In genomic region chr6:99013119-99013865, GRCm38 (mm10) we compare ENCODE assay signal across 9 mouse cellular contexts.
A peak's percentile ranks its signal among the peaks of the same experiment; 100 is the strongest.
DNase-seq lines count a peak whose midpoint lies in the region; ATAC-seq lines count a peak whose summit lies in the region.
"Had no signal": no experiment of that assay in that cellular context is flagged by ENCODE, and none has a peak within 500 bp of the region (broad histone marks: within the 10 kb centered on the region; RNA-seq: fewer than 3 reads in every experiment).

No protein-coding gene starts in this region.

- no peak overlapping the region for H3K4me3 ChIP-seq in limb, embryonic 13.5 days
- H3K4me3 ChIP-seq in limb, embryonic 10.5 days = no peak overlapping the region
- H3K4me3 ChIP-seq in hindbrain, embryonic 14.5 days (replicated peaks; ENCODE audit: low read length) = no peak overlapping the region
- no peak overlapping the region for H3K4me3 ChIP-seq in neural tube, embryonic 14.5 days (ENCODE audit: low read depth, low read length)
- H3K4me3 ChIP-seq: heart, embryonic 15.5 days had no signal

- H3K4me1 ChIP-seq in limb, embryonic 13.5 days = peaks cover 30% of the 10 kb centered on the region
- peaks cover 68% of the 10 kb centered on the region for H3K4me1 ChIP-seq in limb, embryonic 10.5 days
- H3K4me1 ChIP-seq in hindbrain, embryonic 14.5 days (replicated peaks; ENCODE audit: control insufficient read depth, insufficient read depth, low read length) = peaks cover 32% of the 10 kb centered on the region
- H3K4me1 ChIP-seq in neural tube, embryonic 14.5 days (ENCODE audit: control insufficient read depth, insufficient read depth, low read length) = peaks cover 27% of the 10 kb centered on the region

- WGBS in limb, embryonic 13.5 days = 34% methylated on average over 14 of the region's 14 CpGs
- WGBS in limb, embryonic 10.5 days = 18% methylated on average over 14 of the region's 14 CpGs
- WGBS in hindbrain, embryonic 14.5 days = 10% methylated on average over 14 of the region's 14 CpGs
- WGBS in neural tube, embryonic 14.5 days = 10% methylated on average over 14 of the region's 14 CpGs

- 0 out of 2 replicates have a peak overlapping the region, but pooled peaks have one; percentile 11 for H3K27ac ChIP-seq in limb, embryonic 13.5 days
- H3K27ac ChIP-seq in limb, embryonic 10.5 days = no peak overlapping the region
- peak overlapping the region; percentile 48 for H3K27ac ChIP-seq in hindbrain, embryonic 14.5 days
- H3K27ac ChIP-seq in neural tube, embryonic 14.5 days (ENCODE audit: low read depth, low read length) = no peak overlapping the region

- peaks cover 47% of the 10 kb centered on the region for H3K36me3 ChIP-seq in limb, embryonic 13.5 days
- peaks cover 6% of the 10 kb centered on the region for H3K36me3 ChIP-seq in limb, embryonic 10.5 days
- H3K36me3 ChIP-seq in hindbrain, embryonic 14.5 days (replicated peaks; ENCODE audit: control insufficient read depth, insufficient read depth) = no peaks in the 10 kb centered on the region; the same call in 1 of the 2 replicates
- no peaks in the 10 kb centered on the region for H3K36me3 ChIP-seq in neural tube, embryonic 14.5 days (ENCODE audit: control insufficient read depth, insufficient read depth, low read length)

- H3K4me2 ChIP-seq in limb, embryonic 13.5 days (replicated peaks) = no peak overlapping the region
- peak overlapping the region; percentile 23 for H3K4me2 ChIP-seq in hindbrain, embryonic 14.5 days (replicated peaks)
- H3K4me2 ChIP-seq in neural tube, embryonic 14.5 days (ENCODE audit: low read depth, low read length) = peak overlapping the region; percentile 23; the same call in 1 of the 2 replicates
- H3K4me2 ChIP-seq: heart, embryonic 15.5 days had no signal

- no peak for DNase-seq in limb, embryonic 10.5 days (ENCODE audit: low spot score)
- peak; percentile 66 for DNase-seq in embryo, embryonic 10 days (ENCODE audit: low spot score)
- DNase-seq in hindbrain, embryonic 14.5 days (ENCODE audit: low spot score) = no peak
- DNase-seq in c-Kit-positive CD71-positive TER-119-positive erythroid progenitor cells, embryonic 14.5 days (ENCODE audit: low spot score) = no peak
- DNase-seq in cerebellum, postnatal 25 days = no peak
- DNase-seq in frontal cortex, postnatal 36 days (ENCODE audit: low spot score in 2 of 2) = no peak

- peaks cover 28% of the 10 kb centered on the region for H3K27me3 ChIP-seq in limb, embryonic 13.5 days
- peaks cover 59% of the 10 kb centered on the region for H3K27me3 ChIP-seq in limb, embryonic 10.5 days (ENCODE audit: low read depth, poor library complexity, severe bottlenecking)
- peaks cover 10% of the 10 kb centered on the region; the same call in 1 of the 2 replicates for H3K27me3 ChIP-seq in hindbrain, embryonic 14.5 days (ENCODE audit: control insufficient read depth, insufficient read depth, low read length)
- H3K27me3 ChIP-seq in neural tube, embryonic 14.5 days (ENCODE audit: control insufficient read depth, insufficient read depth, low read length) = no peaks in the 10 kb centered on the region
- H3K27me3 ChIP-seq: heart, embryonic 15.5 days had no signal

- H3K9me3 ChIP-seq in limb, embryonic 13.5 days = 0 out of 2 replicates have a peak, but pooled peaks cover 3% of the 10 kb centered on the region
- no peaks in the 10 kb centered on the region for H3K9me3 ChIP-seq in limb, embryonic 10.5 days (replicated peaks)
- 0 out of 2 replicates have a peak, but pooled peaks cover 3% of the 10 kb centered on the region for H3K9me3 ChIP-seq in hindbrain, embryonic 14.5 days (ENCODE audit: control insufficient read depth, low read length)
- no peaks in the 10 kb centered on the region for H3K9me3 ChIP-seq in neural tube, embryonic 14.5 days (ENCODE audit: control insufficient read depth, low read length)
- H3K9me3 ChIP-seq: heart, embryonic 15.5 days had no signal

- no peak for ATAC-seq in limb, embryonic 13.5 days (ENCODE audit: low FRiP score, low read depth)
- ATAC-seq in hindbrain, embryonic 14.5 days (ENCODE audit: low FRiP score) = no peak
- 0 out of 2 replicates have a peak, but pooled peaks have one; percentile 54 for ATAC-seq in neural tube, embryonic 14.5 days (ENCODE audit: low read depth)

- H3K9ac ChIP-seq in limb, embryonic 13.5 days = no peak overlapping the region
- H3K9ac ChIP-seq in hindbrain, embryonic 14.5 days = no peak overlapping the region
- no peak overlapping the region for H3K9ac ChIP-seq in neural tube, embryonic 14.5 days (replicated peaks; ENCODE audit: low read depth, low read length)
- H3K9ac ChIP-seq: heart, embryonic 15.5 days had no signal

Comparison
In these comparisons a context has a peak if more than half of its experiments do, and no peak if none do; other contexts are left out.
1. H3K27ac ChIP-seq: peak in limb, embryonic 13.5 days (single experiment) and hindbrain, embryonic 14.5 days (single experiment); none in limb, embryonic 10.5 days (single experiment) and neural tube, embryonic 14.5 days (single experiment).